Mouse (Mus musculus) gastrocnemius, postnatal 25 days (tissue): Measurements from ENCODE around the gene Rasgef1b. TPM values are rescaled to one million over a fixed set of nuclear protein-coding genes. Genes with fewer than 3 reads are reported as not detected.
A peak's percentile ranks its signal among the peaks of the same experiment; 100 is the strongest.

ENCODE experiments used
- DNase-seq: peaks from one replicate; pipeline ENCODE4 v3.0.0; 2022
- total RNA-seq, 2 experiments: library from RNA; stranded (reverse); gene quantifications; 1 replicate in 1 of 2; 2 replicates in 1 of 2; pipeline ENCODE4 v1.2.3; 2021

The Rasgef1b gene
- total RNA-seq, 2 experiments from 2014 or later: 0.36 to 0.38 TPM

- DNase-seq: no peak
Measured at GRCm38 (mm10) chr5:99451416-99451815, 277.4 kb downstream of the Rasgef1b start.

GRCm38 (mm10) chr5:99450994-99451393 lies 277.9 kb downstream of the Rasgef1b start:
- no peak for DNase-seq

- DNase-seq: no peak
Measured at GRCm38 (mm10) chr5:99450463-99450862, 278.4 kb downstream of the Rasgef1b start.

- DNase-seq: no peak
Measured at GRCm38 (mm10) chr5:99447481-99447880, 281.4 kb downstream of the Rasgef1b start.

- DNase-seq: no peak
Measured at GRCm38 (mm10) chr5:99445242-99445641, 283.6 kb downstream of the Rasgef1b start.

GRCm38 (mm10) chr5:99444777-99445176 lies 284.1 kb downstream of the Rasgef1b start:
- no peak for DNase-seq

- DNase-seq: no peak
Measured at GRCm38 (mm10) chr5:99440109-99440508, 288.8 kb downstream of the Rasgef1b start.

- no peak for DNase-seq
Measured at GRCm38 (mm10) chr5:99438526-99438925, 290.3 kb downstream of the Rasgef1b start.

- DNase-seq: no peak
Measured at GRCm38 (mm10) chr5:99434226-99434625, 294.6 kb downstream of the Rasgef1b start.

GRCm38 (mm10) chr5:99432471-99432870 lies 296.4 kb downstream of the Rasgef1b start:
- DNase-seq: no peak

- no peak for DNase-seq
Measured at GRCm38 (mm10) chr5:99429273-99429672, 299.6 kb downstream of the Rasgef1b start.

- no peak for DNase-seq
Measured at GRCm38 (mm10) chr5:99428648-99429047, 300.2 kb downstream of the Rasgef1b start.

- DNase-seq: peak; percentile 6
Measured at GRCm38 (mm10) chr5:99423271-99423670, 305.6 kb downstream of the Rasgef1b start.

GRCm38 (mm10) chr5:99422856-99423255 lies 306.0 kb downstream of the Rasgef1b start:
- DNase-seq: no peak

GRCm38 (mm10) chr5:99422092-99422491 lies 306.8 kb downstream of the Rasgef1b start:
- DNase-seq: no peak

GRCm38 (mm10) chr5:99419872-99420271 lies 309.0 kb downstream of the Rasgef1b start:
- DNase-seq: no peak

- DNase-seq: no peak
Measured at GRCm38 (mm10) chr5:99416902-99417301, 312.0 kb downstream of the Rasgef1b start.

- no peak for DNase-seq
Measured at GRCm38 (mm10) chr5:99415676-99416075, 313.2 kb downstream of the Rasgef1b start.

- DNase-seq: no peak
Measured at GRCm38 (mm10) chr5:99415049-99415448, 313.8 kb downstream of the Rasgef1b start.

GRCm38 (mm10) chr5:99414293-99414692 lies 314.6 kb downstream of the Rasgef1b start:
- no peak for DNase-seq

GRCm38 (mm10) chr5:99413851-99414250 lies 315.0 kb downstream of the Rasgef1b start:
- DNase-seq: no peak

GRCm38 (mm10) chr5:99413391-99413790 lies 315.5 kb downstream of the Rasgef1b start:
- DNase-seq: no peak

- DNase-seq: no peak
Measured at GRCm38 (mm10) chr5:99404403-99405170, 324.3 kb downstream of the Rasgef1b start.

GRCm38 (mm10) chr5:99403325-99403724 lies 325.5 kb downstream of the Rasgef1b start:
- no peak for DNase-seq
